Mouse (Mus musculus) pancreas, adult 10 weeks (tissue): ENCODE results near the gene Ube4a. TPM values are rescaled to one million over a fixed set of nuclear protein-coding genes. Genes with fewer than 3 reads are reported as not detected.

Source experiments
- polyA plus RNA-seq: library from polyadenylated mRNA; stranded (reverse); fragments of 350-450 nt; fragmentation: Illumina TruSeq; extraction: RNeasy Lipid Tissue Mini Kit (QIAGEN cat#74804); gene quantifications from one replicate; pipeline ENCODE4 v1.2.3, GENCODE M21; 2015; ENCODE audit warnings: low read depth, low replicate concordance; ENCODE audit not compliant: insufficient read depth

Ube4a gene
- 13.2 TPM for polyA plus RNA-seq

DNA sequence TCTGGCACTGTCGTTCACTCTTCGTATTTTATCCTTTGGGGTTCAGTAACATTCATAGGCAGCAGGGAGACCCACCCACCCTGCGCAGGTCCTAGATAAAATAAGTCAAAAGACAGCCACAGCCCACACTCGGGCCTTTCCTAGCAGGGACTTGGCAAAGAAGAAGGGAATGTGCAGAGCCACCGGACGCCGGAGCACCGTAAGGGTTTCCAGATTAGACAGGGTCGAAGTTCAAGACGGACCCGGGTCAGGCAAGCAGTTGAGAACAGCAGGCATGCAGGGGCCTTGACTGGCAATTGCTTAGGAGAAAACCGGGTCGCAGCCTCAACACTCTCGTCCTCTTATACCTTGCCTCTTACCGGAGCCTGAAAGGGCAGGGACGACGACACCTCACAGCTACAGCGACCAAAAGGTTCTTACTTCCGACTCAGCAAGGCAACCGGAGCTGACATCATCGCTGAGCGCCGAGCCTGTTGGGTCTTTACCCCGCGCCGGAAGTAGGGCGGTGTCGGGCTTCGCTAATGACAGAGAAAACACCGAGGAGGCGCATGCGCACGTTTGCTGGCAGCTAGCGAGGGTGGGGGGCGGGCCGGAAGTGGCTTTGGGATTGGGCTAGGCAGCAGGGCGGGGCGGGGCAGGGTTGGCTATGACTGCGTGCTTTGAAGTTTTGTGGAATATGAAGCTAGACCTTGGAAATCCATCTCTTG is at the start of gene Ube4a:
Ube4a (minus strand) TSS at position 475 of the 707 bp plus-strand sequence.

DNA sequence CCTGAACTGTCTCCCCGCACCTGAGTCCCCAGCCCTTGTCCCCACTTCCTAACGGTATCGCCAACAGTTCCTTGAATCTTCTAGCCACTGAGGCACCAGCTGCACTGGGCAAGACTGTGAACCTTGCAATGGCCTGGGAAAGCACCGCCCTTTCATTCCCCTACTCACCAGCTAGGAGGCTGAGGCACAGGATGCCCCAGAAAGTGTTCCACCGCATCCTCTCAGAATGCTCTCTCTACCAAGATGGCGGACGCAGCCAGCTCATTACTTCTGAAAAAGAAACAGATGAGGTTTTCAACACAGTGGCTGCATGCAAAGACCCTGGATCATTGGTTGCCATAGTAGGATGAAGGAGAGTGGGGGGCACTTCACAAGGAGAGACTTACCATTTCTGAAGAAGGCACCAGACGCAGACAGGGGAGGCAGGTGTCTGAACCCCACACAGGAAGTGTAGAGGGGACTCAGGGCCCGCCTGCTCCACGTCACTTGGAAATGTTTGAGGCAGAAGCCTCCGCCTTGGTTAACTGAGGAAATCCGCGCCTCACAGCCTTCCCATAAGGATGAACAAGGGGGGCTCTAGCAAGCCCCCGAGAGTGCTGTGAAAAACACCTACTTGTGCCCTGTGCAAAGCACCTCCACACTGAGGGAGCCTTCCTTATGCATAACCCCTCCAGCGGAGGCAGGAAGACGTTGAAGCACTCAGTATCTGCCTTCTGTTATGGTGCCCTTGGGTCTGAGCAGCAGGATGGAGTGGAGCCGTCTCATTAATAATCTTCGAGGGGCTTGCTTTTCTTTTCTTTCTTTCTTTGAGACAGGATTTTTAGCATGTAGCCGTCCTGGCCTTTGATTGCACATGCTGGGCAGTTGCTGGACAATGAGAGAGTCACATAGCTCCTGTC is 44.0 kb upstream of the Ube4a start, which contains the start of gene Cd3e:
Cd3e (minus strand) TSS at position 448 of the 899 bp plus-strand sequence.

DNA sequence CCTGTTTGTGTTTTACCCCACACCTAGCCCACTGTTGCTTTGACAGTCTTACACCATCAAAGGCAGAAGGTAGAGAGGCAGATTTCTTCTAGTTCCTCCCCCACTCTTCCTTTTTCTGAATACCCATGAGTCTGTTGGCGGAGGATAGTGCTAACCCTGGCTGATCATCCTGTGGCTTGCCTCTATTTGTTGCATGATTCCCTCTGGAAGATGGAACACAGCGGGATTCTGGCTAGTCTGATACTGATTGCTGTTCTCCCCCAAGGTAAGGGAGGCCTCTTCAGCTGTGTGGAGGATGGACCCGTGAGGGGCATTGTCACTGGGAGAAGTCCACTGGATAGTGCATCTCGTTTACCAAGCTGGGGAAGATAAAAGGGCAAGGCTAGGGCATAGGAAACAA is 16.3 kb upstream of the Ube4a start, which contains the start of gene Cd3d:
Cd3d (plus strand) TSS at position 111 of the 400 bp plus-strand sequence.

DNA sequence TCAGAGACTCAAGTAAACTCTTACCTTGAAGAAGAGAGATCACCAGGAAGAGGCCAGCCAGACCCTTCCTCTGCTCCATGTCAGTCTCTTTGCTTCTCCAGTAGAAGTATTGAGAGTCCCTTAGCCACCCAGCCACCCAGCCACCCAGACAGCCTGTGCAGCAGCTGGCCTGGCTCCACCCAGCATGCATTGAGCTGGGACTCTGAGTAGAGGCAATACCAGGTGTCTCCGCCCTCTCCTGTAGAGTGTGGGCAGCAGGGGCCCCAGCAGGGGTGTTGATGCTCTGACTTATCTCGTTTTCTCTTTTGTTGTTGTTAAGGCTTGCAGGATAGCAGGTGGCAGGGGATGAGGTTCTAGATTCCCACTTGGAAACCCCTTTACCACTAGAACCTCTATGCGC is 14.8 kb upstream of the Ube4a start, which contains the start of gene Cd3g:
Cd3g (minus strand) TSS at position 190 of the 400 bp plus-strand sequence.

DNA sequence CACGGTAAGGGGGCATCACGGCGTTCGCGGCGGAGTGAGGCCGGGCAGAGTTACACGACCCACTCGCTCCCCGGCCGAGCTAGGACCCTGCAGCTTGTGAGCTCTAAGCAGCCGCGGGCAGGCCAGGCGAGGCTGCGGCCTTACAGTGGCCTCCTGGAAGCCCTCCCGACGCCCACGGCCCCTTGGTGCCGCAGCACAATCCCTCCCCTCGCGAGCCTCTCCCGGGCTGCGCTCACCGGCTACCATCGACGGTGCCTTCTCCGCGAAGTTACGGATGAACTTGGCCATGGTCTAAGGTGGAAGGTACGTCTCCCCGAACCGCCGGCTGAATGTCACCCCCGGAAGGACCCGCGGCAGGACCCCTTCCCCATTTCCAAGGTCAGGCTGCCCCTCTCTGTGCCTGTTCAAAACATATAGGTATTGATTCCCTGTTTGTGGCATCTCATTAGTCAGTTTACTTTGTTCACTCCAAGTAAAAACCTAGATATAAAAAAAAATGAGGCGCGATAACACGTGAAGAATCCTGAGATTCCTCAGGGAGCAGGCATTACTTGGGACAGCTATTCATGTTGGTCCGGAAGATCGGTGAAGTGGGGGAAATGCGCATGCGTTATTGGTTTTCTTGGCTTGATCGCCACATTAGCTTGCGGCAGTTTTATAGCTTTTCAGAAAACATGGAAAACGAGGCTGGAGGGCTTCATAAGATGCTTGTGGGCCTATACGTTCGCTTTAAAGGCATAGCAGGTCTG is 44.9 kb downstream of the Ube4a start, which contains the start of gene Atp5l:
Atp5l (minus strand) TSS at position 369 of the 749 bp plus-strand sequence.

DNA sequence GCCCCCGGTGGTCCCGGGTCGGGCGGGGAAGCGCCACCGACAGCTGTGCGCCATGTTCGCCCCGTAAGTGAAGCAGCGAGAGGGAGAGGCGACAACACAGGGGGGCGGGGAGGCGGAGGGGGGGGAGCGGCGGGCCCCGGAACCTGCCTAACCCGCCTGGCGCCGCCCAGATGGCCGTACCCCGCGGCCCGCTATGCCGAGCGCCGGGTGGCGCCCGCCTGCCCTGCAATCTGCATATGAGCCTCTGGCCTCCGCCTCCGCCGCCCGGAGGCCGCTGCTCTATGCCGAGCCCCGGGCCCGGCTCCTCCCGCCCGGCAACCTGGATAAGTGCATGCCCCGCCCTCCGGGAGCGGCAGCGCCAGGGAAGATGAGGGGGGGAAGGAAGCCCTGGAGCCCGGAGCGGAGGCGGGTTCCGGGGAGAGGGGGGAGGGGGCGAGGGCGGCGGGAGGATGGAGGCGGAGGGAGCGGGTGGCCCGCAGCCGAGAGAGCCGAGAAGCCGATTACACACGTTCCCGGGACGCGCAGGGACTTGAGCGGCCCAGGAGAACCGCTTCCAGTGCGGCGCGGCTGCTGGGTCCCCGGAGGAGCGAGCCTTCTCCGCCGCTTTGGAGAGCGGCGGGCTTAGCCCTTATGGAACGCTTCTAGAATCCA is 84.1 kb downstream of the Ube4a start, which contains the start of gene Kmt2a:
Kmt2a (minus strand) TSS at position 76 of the 651 bp plus-strand sequence.

Other genes starting within 250 kb of the Ube4a start
- gene Phldb1, start 230.4 kb downstream of the Ube4a start, polyA plus RNA-seq, result 17.1 TPM
- gene Arcn1, start 197.8 kb downstream of the Ube4a start, polyA plus RNA-seq, result 28.1 TPM
- 20.0 TPM for gene Ift46, start 197.7 kb downstream of the Ube4a start, polyA plus RNA-seq
- gene Tmem25, start 166.3 kb downstream of the Ube4a start, polyA plus RNA-seq, result 2.2 TPM
- not detected for gene Ttc36, start 162.5 kb downstream of the Ube4a start, polyA plus RNA-seq
- 9.5 TPM for gene Kmt2a, start 84.3 kb downstream of the Ube4a start, polyA plus RNA-seq
- 260 TPM for gene Atp5l, start 44.9 kb downstream of the Ube4a start, polyA plus RNA-seq
- gene Cd3g, start 14.8 kb upstream of the Ube4a start, polyA plus RNA-seq, result not detected
- 0.52 TPM for gene Cd3d, start 16.2 kb upstream of the Ube4a start, polyA plus RNA-seq
- gene Cd3e, start 44.0 kb upstream of the Ube4a start, polyA plus RNA-seq, result not detected
- gene Mpzl2, start 74.2 kb upstream of the Ube4a start, polyA plus RNA-seq, result 3.2 TPM
- 1.1 TPM for gene Mpzl3, start 89.6 kb upstream of the Ube4a start, polyA plus RNA-seq
- 0.33 TPM for gene Jaml, start 113.6 kb upstream of the Ube4a start, polyA plus RNA-seq
- gene Scn2b, start 152.2 kb upstream of the Ube4a start, polyA plus RNA-seq, result 0.22 TPM
- 1.3 TPM for gene Scn4b, start 172.8 kb upstream of the Ube4a start, polyA plus RNA-seq
- not detected for gene BC049352, start 216.4 kb upstream of the Ube4a start, polyA plus RNA-seq
- gene Tmprss4, start 238.5 kb upstream of the Ube4a start, polyA plus RNA-seq, result 5.5 TPM